Mouse (Mus musculus) thymus, postnatal 25 days (tissue): Measurements from ENCODE around the gene Klhl32.

Source experiments
- DNase-seq: peaks from one replicate; pipeline ENCODE4 v3.0.0; 2022

The Klhl32 gene

DNA sequence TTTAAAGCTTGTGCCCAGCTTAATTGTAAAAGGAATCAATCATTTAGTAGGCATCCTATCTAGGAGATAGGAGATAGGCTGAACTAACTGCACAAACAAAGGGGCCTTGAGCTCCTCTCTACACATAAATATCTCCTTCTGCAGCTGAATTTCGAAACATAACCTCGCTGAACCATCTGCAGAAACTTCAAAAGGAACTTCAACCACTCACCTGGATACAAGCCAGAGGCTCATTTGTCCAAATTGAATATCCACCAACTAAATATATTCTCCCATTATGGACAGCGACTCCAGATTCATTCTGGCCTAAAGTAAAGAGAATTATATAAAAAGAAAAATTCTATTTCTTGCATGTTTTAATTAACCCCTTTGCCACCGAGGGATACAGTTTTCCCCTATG is 224.2 kb downstream of the Klhl32 start:
- no peak for DNase-seq

DNA sequence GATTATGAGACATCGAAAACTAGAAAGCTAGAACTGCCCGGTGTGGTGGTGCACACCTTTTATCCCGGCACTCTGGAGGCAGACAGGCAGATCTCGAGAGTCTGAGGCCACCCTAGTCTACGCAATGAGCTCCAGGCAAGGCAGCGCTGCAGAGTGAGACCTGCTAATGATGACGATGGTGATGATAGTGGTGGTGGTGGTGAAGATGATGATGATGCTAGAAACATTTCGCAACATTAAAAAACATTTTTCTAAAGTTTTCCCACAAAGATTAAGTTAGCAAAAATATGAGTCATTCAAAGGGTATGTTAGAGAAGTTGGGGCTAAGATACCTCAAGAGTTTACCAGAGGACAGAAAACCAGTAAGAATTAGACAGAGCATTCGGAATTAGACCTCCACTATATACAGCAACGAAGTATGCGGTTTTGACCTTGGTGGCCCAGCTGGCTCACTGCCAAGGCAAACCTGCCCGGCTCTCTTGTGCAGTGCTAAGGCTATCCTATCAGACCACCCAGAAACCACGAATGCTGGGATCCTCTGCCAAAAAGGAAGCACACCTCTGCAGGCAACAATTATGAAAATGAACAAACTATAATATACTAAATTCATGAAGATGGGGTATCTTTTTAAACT is 224.9 kb downstream of the Klhl32 start:
- DNase-seq, result no peak

DNA sequence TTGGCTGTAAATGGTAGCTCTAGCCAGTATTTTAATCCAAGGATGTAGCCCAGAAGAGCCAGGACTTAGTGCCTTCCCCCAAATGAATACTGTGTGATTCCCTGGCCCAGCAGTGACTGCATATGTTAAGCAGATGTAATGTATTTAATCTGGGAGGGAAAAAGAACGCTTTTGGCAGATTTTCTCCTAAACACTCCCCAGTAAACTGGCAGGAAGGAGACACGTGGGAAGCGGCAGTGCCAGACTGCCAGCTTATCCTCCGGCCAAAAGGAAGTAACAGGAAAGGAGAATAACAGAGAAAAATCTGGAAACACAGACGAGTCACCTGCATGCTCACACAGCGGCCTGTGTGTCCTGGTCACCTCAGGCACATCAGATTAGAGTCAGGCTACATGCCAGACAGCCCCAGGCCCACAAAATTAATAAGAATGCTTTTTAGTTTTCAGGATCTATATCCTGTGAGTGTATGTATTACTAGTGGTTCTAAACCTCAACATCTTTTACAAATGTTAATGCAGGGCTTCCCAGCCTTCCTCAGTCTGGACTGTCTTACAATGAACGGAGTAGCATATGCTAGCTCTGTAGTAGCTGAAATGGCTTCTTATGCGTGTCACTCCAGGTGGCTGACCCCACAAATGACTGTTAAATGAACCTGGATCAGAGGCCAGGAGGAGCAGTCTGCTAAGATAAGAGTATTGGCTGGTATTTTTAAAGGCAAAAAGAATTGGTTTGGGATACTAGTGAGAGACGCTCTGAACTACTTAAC is 229.3 kb downstream of the Klhl32 start:
- DNase-seq, result no peak

DNA sequence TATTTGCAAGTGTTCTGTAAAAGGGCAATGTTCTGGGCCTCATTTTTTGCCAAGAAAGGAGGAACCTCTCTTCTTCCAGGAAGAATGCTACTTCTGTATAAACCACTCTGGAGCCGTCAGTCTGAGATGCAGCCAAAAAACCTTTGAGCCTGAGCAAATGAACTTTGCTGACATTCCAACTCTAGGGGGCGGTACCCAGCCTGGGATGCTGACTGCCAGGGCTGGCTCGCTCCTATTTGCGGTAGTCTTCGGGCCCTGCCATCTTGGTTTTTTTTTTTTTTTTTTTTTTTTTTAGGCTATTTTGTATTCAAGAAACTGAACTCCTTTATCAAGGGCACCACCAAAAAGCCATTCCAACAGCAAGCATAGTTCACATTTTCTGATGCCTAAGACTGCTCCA is 230.5 kb downstream of the Klhl32 start:
- DNase-seq, result no peak

GRCm38 (mm10) chr4:24620005-24620404 is 230.9 kb downstream of the Klhl32 start:
- no peak for DNase-seq

DNA sequence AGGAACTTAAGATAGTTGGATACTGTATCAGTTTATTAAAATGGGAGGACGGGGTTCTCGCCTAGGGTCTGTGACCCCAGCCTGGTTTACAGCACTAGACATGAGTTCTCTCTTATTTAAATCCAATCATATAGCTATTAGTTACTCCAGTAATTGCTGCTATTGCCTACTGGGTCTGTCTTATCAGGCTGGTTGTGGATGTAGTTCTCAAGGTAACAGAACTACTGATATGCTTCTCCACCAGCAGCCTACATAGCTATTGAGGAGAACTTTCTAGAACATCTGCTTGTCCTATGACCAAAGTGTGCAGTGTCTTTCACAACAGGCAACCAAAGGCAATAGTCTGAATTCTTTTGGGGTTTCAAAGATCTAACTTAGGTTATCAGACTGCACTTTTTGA is 241.4 kb downstream of the Klhl32 start:
- DNase-seq, result no peak

DNA sequence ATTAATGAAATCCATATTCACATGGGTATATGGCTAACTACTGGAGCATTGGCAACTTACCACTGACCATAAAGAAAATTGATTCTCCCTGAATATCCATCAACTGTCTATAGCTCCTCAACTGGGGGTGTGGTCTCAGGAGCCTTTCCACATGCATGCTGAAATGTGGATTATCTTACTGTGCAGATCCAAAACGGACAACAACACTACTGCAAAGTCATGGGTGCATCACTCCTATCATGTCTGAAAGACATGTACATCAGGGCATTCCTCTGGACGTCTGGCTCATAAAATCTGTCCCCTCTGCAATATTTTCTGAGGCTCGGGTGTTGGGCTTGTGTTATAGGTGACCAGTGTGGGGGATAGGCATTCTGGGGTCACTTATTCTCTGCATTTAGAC is 241.8 kb downstream of the Klhl32 start:
- DNase-seq, result no peak

DNA sequence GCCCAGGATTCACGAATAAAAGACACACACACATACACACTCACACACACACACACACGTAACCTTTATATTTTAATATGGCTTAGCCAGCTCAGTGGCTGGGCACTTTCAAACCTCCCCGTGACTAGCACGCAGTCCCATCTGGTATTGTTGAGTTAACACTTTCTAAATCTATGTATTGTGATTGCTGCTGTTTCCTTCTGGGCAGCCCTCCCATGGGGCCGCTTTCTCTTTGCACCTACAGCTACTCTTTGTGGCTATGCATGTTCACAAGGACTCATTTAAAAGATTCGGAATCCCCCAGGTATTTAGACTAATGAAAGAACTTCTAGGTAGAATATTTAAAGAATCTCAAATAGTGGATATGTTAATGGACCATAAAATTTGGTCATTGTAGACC is 249.2 kb downstream of the Klhl32 start:
- no peak for DNase-seq

DNA sequence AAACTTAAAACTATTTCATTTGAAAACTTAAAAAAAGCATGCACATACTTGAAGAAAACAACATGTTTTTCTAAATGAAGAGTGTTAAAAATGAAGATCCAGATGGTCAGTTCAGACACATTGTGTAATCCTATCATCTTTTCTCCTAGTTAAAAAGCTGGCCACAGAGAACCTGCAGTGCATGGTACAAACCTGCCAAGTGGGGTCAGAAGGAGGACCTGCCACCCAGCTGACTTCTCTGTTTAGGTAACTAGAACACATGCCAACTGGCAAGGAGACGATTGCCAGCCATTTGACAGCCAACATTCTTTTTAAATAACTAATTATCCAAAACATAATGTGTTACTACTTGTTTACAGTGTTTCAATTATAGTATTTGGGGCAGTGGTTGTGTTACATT is 252.3 kb downstream of the Klhl32 start:
- no peak for DNase-seq

DNA sequence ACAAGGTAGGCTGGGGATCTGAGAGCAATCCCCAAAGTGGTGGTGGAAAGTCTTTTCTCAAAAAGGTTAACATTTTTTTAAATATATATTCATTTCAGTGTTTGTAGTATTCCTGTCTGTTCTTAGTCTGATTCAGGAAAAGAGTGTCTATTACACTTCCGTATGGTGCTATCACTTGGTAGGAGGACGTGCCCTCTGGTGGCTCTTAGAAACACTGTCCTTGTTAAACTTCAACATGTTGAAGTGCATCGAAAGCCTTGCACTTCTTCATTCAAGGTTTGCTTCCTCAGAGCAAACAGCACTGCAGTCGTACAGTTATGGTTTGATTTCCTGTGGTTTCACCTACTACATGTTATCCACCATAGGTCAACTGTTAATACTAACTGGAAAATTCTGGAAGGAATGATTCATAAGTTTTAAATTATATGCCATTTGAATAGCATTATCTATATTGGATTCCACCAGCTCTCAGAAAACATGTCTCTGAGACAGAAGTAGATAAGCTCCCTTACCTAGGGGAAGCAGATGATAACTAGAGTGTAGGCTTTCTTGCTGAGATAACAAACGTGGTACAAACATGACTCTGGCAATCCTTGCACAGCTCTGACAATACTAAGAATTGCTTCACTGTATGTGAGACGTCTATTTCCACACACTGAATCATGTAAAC is 253.8 kb downstream of the Klhl32 start:
- DNase-seq, result no peak

DNA sequence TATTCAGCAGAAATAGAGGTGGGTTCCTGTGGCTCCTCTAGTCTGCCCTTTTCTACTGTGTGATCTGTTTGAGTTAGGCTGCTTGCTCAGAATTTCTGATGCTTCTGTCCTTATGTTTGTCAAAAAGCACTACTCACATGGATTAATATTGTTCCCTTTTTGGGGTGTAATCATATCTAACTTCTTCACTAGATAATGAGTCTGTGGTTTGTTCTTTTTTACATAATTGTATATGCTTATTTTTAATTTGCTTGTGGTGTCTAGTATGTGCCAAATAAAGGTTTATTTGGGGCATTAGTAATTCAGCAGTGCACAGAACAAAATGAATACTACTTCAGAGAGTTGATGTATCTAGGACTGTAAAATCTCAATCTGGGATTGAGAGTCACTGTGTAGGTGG is 256.1 kb downstream of the Klhl32 start:
- DNase-seq, result no peak

- no peak for DNase-seq
Observed at GRCm38 (mm10) chr4:24583997-24584396, 266.9 kb downstream of the Klhl32 start.

- no peak for DNase-seq
Observed at GRCm38 (mm10) chr4:24582295-24582694, 268.6 kb downstream of the Klhl32 start.

GRCm38 (mm10) chr4:24577594-24577993 is 273.3 kb downstream of the Klhl32 start:
- DNase-seq, result no peak

DNA sequence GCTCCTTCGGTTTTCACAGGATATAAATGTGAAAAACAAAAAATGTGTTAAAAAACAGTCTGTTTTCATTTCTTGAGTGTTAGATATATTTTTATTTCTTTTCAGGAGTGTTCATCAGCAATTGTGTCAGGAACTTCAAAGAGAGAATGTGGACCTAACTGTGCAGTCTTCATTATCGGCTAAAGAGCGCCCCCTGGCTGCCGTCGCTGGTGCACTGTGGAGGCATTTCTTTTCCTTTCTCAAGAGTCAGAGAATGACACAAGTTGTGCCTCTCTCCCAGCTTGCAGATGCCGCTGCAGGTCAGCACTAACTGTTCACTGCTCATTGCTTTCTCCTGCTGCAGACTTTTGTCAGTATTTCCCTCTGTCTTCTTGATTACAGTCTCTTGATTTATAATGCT is 276.6 kb downstream of the Klhl32 start:
- DNase-seq, result peak; percentile 71

- no peak for DNase-seq
Observed at GRCm38 (mm10) chr4:24568989-24569556, 281.9 kb downstream of the Klhl32 start.

- no peak for DNase-seq
Observed at GRCm38 (mm10) chr4:24568026-24568425, 282.9 kb downstream of the Klhl32 start.
